Mouse (Mus musculus): ENCODE measurements at regions not wholly inside any gene's neighbourhood (a gene's known extent, or its start where the extent isn't known, plus 50 kb on each side); places are given as distances from the start of the nearest gene placed in this dataset.

DNA sequence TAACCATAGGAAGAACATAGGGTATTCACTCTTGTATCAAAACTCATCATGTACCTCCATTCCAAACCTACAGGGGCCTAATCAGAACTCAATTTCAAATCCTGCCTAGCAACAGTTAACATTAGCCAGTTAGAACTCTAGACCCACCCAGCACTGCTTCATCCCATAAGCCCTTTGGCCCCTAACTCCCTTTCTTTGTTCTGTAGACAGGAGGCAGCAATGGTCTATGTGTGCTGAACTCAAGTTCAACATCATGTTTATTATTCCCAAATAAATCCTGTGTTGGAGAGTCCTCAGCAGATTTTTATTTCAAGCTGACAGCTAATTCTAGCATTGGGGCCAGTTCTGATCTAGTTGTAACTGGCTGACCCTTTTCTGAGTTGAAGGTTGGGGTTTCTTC is 112.2 kb downstream of the Ipo8 start:
- no peak for DNase-seq

DNA sequence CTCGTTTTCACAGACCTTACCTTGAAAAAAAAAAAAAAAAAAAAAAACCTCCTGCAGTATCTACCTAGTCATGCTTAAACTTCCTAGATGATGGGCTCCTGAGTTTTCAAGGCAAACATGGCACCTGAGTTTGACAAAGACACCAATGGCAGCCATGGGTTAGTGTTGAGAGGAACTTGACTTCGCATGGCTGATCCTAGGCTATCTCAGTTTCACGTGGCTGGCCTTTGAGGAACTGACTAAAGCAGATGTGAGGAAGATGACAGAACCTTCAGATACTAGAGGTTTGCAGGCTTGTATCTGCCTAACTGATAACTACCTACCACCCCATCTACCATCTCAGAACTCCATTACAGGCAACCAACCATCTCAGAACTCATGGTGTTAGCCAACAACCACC is 120.9 kb downstream of the Ipo8 start:
- DNase-seq: no peak

DNA sequence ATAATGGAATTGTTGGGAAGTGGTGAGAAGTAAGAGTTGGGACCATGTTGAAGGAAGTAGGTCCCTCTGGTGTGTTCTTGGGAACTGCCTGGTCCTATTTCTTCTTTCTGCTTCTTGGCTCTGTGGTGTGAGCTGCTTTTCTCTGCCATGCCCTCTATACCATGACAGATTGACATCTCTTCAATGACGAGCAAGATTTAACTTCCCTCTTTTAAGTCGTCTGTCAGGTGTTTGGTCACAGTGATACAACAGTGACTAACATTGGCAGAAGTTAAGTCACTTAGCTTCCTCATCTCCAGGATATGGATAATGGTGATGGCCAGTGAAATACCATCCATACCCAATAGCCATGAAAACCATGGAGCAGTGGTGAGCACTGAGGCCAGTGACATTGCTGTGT is 122.9 kb downstream of the Ipo8 start:
- DNase-seq: no peak

GRCm38 (mm10) chr6:148705711-148706110 is 125.6 kb downstream of the Ipo8 start:
- peak; percentile 19 for DNase-seq

GRCm38 (mm10) chr6:148693329-148693728 is 137.9 kb downstream of the Ipo8 start:
- no peak for DNase-seq

DNA sequence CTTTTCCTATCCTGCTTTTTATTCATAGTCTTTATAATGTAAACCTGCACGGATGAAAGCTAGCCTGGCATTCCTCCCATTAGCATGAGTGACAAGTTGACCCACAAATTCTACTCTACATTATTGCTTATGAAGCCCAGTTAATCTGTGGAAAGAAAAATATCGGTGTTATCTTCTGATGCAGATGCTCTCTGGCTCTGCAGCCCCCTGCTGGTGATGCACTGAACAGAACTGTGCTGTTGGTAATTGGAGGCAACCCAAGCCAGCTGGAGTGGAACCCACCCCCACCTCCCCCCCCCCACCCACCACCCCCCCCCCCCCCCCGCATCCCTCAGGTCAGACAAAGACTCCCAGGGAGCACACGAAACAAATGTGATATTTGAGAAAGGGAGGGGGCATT is 143.5 kb downstream of the Ipo8 start:
- peak; percentile 62 for DNase-seq

DNA sequence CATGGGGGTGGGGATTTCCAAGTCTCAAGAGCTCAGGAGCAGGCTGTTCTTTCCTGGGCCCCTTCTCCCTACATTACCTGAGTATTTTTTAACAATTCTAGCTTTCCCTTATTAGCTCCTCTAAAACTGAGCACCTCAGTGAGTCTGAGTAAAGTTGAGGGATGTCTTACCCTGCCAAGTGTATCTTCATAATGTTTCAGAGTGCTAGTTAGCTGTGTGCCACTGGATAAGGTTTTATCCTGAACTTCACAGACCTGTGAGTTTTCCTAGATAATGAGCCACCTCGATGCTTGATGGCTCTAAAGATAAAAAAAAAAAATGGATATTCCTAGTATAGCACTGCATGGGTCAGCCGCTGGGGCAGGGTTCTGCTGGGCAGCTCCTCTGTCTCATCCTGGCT is 171.1 kb downstream of the Ipo8 start:
- DNase-seq: no peak

DNA sequence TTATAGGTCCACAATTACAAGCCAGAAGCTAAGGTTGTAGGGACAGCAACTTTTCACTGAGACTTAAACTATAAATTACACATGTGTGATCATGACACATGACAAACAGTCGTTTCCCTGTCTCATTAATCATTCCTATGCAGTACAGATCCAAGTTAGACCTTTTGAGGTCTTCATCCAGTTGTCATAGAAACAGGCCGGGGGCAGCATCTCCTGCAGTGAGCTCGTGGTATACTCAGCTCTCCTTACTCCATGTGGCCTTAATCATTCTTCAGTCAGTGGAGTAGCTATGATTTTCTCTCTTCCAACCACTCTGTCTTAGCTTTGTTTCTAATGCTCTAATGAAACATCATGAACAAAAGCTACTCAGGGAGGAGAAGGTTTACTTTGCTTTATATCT is 178.1 kb downstream of the Ipo8 start:
- DNase-seq: no peak

- no peak for DNase-seq
Measured at GRCm38 (mm10) chr6:148652434-148652833, 178.8 kb downstream of the Ipo8 start.

DNA sequence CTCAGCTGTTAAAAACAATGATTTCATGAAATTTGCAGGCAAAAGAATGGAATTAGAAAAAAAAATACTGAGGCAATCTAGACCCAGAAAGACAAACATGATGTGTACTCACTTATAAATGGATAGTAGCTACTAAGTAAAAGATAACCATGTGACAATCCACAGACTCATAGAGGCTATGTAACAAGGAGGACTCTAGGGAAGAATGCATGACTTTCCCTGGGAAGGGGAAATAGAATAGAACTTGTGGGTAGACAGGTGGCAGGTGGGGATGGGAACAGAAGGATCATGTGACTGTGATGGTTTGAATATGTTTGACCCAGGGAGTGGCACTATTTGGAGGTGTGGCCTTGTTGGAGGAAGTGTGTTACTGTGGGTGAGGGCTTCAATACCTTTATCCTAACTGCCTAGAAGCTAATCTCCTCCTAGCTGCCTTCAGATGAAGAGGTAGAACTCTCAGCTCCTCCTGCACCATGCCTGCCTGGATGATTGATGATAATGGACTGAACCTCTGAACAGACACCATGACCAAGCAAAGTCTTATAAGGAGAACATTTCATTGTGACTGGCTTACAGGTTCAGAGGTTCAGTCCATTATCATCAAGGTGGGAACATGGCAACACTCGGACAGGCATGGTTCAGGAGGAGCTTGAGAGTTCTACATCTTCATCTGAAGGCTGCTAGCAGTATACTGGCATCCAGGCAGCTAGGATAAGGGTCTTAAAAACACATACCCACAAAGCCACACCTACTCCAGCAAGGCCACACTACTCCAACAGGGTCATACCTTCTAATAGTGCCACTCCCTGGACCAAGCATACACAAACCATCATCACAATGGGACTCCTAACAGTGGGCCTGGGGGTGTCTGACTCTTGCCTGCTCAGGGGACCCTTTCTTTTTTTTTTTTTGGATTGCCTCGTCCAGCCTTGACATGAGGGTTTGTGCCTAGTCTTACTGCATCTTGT is 183.6 kb downstream of the Ipo8 start:
- no peak for DNase-seq

DNA sequence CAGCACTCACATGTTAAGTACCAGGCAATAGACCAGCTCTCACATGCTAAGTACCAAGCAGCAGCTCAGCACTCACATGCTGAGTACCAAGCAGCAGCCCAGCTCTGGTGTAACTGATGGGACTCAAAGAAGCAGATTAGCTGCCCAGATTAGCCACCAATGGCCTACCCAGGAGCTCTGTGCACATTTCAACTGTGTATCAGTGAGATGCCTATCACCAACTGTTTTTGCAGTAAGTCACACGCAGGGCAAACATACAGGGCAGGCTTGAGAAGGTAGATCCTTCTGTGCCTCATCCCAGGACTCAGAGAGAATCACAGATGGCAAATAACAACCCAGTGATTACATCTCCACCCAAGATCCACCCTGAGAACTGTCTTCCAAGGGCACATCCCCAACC is 190.7 kb downstream of the Ipo8 start:
- DNase-seq: no peak

GRCm38 (mm10) chr6:148634148-148634547 is 190.0 kb upstream of the Tmtc1 start:
- no peak for DNase-seq

- DNase-seq: no peak
Measured at GRCm38 (mm10) chr6:148627090-148627605, 183.0 kb upstream of the Tmtc1 start.

GRCm38 (mm10) chr6:148623119-148623770 is 179.1 kb upstream of the Tmtc1 start:
- DNase-seq: no peak

GRCm38 (mm10) chr6:148620034-148620433 is 175.8 kb upstream of the Tmtc1 start:
- no peak for DNase-seq

DNA sequence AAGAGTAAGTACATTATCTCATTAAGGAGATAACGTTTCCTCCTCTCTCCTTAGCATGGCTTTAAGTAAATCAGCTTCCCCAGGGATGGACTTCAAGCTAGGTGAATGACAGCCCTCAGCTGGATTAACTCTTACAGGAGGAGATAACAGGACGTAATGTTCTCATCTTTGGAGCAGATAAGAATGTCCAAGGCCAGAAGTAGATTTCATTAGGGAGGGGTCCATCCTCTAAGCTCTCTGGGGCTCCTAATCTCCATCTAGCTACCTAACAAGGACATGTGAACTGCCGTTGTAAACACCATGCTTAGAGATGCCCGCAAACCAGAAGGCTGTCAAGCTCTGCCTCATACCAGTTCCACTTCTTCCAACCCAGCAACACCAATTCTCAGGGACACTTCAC is 171.7 kb upstream of the Tmtc1 start:
- no peak for DNase-seq

GRCm38 (mm10) chr6:148615442-148615841 is 171.3 kb upstream of the Tmtc1 start:
- peak; percentile 3 for DNase-seq

GRCm38 (mm10) chr6:148608881-148609280 is 164.7 kb upstream of the Tmtc1 start:
- DNase-seq: no peak

- DNase-seq: no peak
Measured at GRCm38 (mm10) chr6:148605226-148605625, 161.0 kb upstream of the Tmtc1 start.

DNA sequence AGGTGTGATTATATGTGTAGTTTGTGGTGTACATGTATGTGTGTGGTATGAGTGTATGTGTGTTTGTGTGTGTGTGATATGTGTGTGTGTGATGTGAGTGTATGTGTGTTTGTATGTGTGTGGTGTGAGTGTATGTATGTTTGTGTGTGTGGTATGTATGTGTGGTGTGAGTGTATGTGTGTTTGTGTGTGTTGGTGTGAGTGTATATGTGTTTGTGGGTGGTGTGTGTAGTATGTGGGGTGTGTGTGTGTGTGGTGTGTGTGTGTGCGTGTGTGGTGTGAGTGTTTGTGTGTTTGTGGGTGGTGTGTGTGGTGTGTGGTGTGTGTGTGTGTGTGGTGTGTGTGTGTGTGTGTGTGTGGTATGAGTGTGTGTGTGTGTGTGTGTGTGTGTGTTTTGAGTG is 160.6 kb upstream of the Tmtc1 start:
- no peak for DNase-seq

DNA sequence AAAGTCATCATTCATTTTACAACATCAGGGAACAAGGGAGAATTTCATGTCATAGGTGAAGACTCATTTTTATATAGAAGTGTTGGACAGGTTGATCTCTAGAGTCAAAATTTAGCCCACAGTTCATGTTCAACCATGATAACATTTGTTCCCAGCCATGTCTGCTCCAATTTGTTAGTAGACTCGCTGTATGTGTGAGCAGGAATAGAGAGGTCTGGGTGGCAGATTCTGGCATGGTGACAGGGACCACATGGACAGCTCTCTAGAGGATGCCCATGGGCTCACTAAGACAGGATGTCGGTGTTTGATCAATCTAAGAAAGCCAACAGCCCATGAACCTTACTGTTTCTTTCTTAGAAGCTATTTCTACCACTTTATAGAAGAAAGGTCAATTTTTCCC is 159.7 kb upstream of the Tmtc1 start:
- DNase-seq: no peak

- DNase-seq: no peak
Measured at GRCm38 (mm10) chr6:148603460-148603859, 159.3 kb upstream of the Tmtc1 start.

DNA sequence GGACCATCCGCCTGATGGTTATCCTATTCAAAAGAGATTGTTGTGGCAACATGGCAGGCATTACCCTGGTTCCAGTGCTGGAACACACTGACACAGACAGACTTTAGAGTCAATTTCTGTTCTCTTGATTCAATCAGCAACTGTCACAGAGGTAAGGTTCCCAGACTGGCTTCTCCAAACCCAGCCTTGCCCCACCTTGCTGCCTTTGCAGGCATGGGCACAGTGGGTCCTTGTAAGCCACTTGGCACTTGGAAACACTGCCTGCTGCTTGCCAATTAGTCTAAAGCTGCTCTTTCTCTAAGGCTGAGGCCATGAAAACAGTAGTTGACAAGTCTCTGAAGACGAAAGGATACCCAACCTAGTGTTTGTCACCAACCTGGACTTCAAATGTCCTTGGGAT is 158.7 kb upstream of the Tmtc1 start:
- DNase-seq: no peak

DNA sequence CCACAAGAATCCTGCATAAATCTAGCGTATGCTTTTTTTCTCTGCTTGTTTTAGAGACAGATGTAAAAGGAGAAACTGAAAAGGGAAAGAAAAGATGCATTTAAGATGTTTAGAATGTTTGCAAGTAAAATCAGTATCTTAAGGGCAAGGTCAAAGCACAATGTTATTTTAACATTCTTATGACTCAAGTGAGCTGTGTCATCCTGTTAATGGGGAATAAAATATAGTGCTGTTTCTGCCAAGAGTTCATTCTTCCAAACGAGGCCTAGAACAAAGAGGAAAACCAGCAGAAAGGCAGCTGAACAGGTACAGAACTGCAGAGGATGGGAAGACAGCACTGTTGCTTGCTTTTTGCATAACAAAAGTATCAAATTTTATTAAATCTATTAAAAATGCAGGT is 156.7 kb upstream of the Tmtc1 start:
- DNase-seq: no peak
